Mouse (Mus musculus) CH12.LX (cell line): ENCODE measurements around the gene Gm20388.

Experiments used
- CTCF ChIP-seq, 2 experiments: IDR thresholded peaks in 1 of 2; conservative IDR thresholded peaks in 1 of 2; 2 replicates each; pipeline ENCODE4 v1.5.1; 2011 to 2012; ENCODE audit warnings: low read depth in 2 of 2, low read length in 2 of 2, improper control_type of control experiment in 1 of 2, inconsistent platforms in 1 of 2, mild to moderate bottlenecking in 1 of 2, moderate library complexity in 1 of 2
- EP300 ChIP-seq: IDR thresholded peaks from 2 replicates; pipeline ENCODE4 v1.6.1; 2011; ENCODE audit warnings: low read length, improper control_type of control experiment
- ETS1 ChIP-seq: conservative IDR thresholded peaks from 2 replicates; pipeline ENCODE4 v1.6.1; 2012; ENCODE audit warnings: low read depth, mild to moderate bottlenecking, inconsistent platforms, low read length, improper control_type of control experiment, moderate library complexity
- GABPA ChIP-seq: IDR thresholded peaks from 2 replicates; pipeline ENCODE4 v1.6.1; 2012; ENCODE audit warnings: low read depth, low read length, improper control_type of control experiment, inconsistent platforms; ENCODE audit not compliant: insufficient replicate concordance
- KAT2A ChIP-seq: IDR thresholded peaks from 2 replicates; pipeline ENCODE4 v1.6.1; 2012; ENCODE audit warnings: low read length, improper control_type of control experiment, inconsistent platforms; ENCODE audit not compliant: insufficient replicate concordance
- MEF2A ChIP-seq: IDR thresholded peaks from 2 replicates; pipeline ENCODE4 v1.6.1; 2014; ENCODE audit warnings: low read depth, mild to moderate bottlenecking, inconsistent platforms, low read length, improper control_type of control experiment, borderline replicate concordance
- MXI1 ChIP-seq: IDR thresholded peaks from 2 replicates; pipeline ENCODE4 v1.6.1; 2011; ENCODE audit warnings: mild to moderate bottlenecking, low read depth, low read length, improper control_type of control experiment
- POLR2A ChIP-seq: IDR thresholded peaks from 2 replicates; pipeline ENCODE4 v1.6.1; 2011; ENCODE audit warnings: low read depth, mild to moderate bottlenecking, improper control_type of control experiment, low read length
- RCOR1 ChIP-seq: conservative IDR thresholded peaks from 2 replicates; pipeline ENCODE4 v1.6.1; 2012; ENCODE audit warnings: low read depth, mild to moderate bottlenecking, inconsistent platforms, low read length, improper control_type of control experiment
- USF1 ChIP-seq: IDR thresholded peaks from 2 replicates; pipeline ENCODE4 v1.6.1; 2014; ENCODE audit warnings: low read depth, mild to moderate bottlenecking, inconsistent platforms, low read length, improper control_type of control experiment
- ZMIZ1 ChIP-seq: IDR thresholded peaks from 2 replicates; pipeline ENCODE4 v1.6.1; 2012; ENCODE audit warnings: low read depth, mild to moderate bottlenecking, inconsistent platforms, low read length, improper control_type of control experiment

DNA sequence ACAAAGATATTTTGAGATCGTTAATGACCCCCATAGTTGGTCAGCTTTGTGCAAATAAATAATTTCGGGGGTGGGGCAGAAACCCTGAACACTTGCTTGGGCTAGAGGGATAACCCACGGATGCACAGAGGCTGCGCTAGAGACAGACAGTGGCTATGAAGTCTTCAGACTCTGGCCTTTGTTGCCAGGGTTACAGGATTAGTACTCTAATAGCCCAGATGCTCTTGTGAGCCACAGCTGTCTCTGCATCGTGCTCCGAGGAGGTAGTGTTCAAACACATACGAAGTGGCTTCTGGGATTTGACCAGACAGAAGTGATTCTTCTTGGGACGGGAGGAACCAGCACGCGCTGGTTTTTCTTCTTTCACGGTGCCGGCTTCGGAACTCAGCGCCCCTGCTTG lies 820.9 kb downstream of the Gm20388 start:
- TF ChIP-seq CTCF (conservative IDR thresholded peaks at IDR 0.05 in 1 of 2, IDR thresholded peaks at IDR 0.05 in 1 of 2; ENCODE audit: low read depth in 2 of 2, low read length in 2 of 2): no peak
- TF ChIP-seq EP300: no peak
- no peak for TF ChIP-seq USF1
- TF ChIP-seq ETS1: no peak
- TF ChIP-seq MEF2A: no peak
- TF ChIP-seq MXI1: no peak
- no peak for TF ChIP-seq POLR2A
- TF ChIP-seq ZMIZ1: no peak
- no peak for TF ChIP-seq GABPA
- TF ChIP-seq KAT2A: no peak
- no peak for TF ChIP-seq RCOR1
